Mouse (Mus musculus) limb, embryonic 12.5 days (tissue): ENCODE measurements around the gene Gm30083. TPM values are rescaled to one million over a fixed set of nuclear protein-coding genes. Genes with fewer than 3 reads are reported as not detected.

Experiments used
- polyA plus RNA-seq: library from polyadenylated mRNA; unstranded; fragments of >200 nt; fragmentation: Nextera tagmentation; extraction: Ambion mirVana; gene quantifications from 2 replicates; pipeline ENCODE4 v1.2.1, GENCODE M21; 2016

The Gm30083 gene
- polyA plus RNA-seq, 1 experiment from 2014 or later = not detected

Other genes starting within 250 kb of the Gm30083 start
- gene Gdf10, start 91.6 kb downstream of the Gm30083 start, polyA plus RNA-seq = 11.9 and 14.2 TPM in 2 replicates
- not detected in 2 replicates for gene Gdf2, start 74.1 kb downstream of the Gm30083 start, polyA plus RNA-seq
- not detected in 2 replicates for gene Rbp3, start 61.2 kb downstream of the Gm30083 start, polyA plus RNA-seq
- gene Zfp488, start 36.4 kb downstream of the Gm30083 start, polyA plus RNA-seq = 0.10 and 0.18 TPM in 2 replicates
- not detected in 2 replicates for gene Gm5460, start 1.6 kb upstream of the Gm30083 start, polyA plus RNA-seq
- not detected in 2 replicates for gene Antxrl, start 37.5 kb upstream of the Gm30083 start, polyA plus RNA-seq
- gene Anxa8, start 70.8 kb upstream of the Gm30083 start, polyA plus RNA-seq = 6.0 and 6.1 TPM in 2 replicates
- not detected in 2 replicates for gene A630023A22Rik, start 87.6 kb upstream of the Gm30083 start, polyA plus RNA-seq
- gene Npy4r, start 137.3 kb upstream of the Gm30083 start, polyA plus RNA-seq = not detected in 2 replicates
- gene Gprin2, start 186.5 kb upstream of the Gm30083 start, polyA plus RNA-seq = 1.7 and 2.4 TPM in 2 replicates
- gene Syt15, start 204.4 kb upstream of the Gm30083 start, polyA plus RNA-seq = 0.12 and 0.16 TPM in 2 replicates